Mouse (Mus musculus) embryonic fibroblast, embryonic 13.5 days (primary cell): ENCODE results near the gene Hgfac.

Source experiments
- CTCF ChIP-seq: IDR thresholded peaks from 2 replicates; pipeline ENCODE4 v1.5.1; 2011; ENCODE audit warnings: mild to moderate bottlenecking, control low read depth, low read length, moderate library complexity, borderline replicate concordance; ENCODE audit not compliant: insufficient read depth
- POLR2A ChIP-seq: IDR thresholded peaks from 2 replicates; pipeline ENCODE4 v1.6.1; 2011; ENCODE audit warnings: low read depth, mild to moderate bottlenecking, control low read depth, low read length, moderate library complexity

- TF ChIP-seq CTCF: no peak
- TF ChIP-seq POLR2A: no peak
These were observed 30.0 kb upstream of the Hgfac start for GRCm38 (mm10) chr5:35011156-35011923.
